Mouse (Mus musculus) layer of hippocampus, adult 9-10 months (tissue): ENCODE data around the gene Gm49359.
"Not testable (repeated sequence)": the region's sequence is repeated elsewhere in the genome, so short reads cannot be mapped to it uniquely, and the experiment has no call there.

Experiments
- DNase-seq: peaks from one replicate; pipeline ENCODE4 v3.0.0; 2022; ENCODE audit warnings: low spot score

Gm49359 gene

DNA sequence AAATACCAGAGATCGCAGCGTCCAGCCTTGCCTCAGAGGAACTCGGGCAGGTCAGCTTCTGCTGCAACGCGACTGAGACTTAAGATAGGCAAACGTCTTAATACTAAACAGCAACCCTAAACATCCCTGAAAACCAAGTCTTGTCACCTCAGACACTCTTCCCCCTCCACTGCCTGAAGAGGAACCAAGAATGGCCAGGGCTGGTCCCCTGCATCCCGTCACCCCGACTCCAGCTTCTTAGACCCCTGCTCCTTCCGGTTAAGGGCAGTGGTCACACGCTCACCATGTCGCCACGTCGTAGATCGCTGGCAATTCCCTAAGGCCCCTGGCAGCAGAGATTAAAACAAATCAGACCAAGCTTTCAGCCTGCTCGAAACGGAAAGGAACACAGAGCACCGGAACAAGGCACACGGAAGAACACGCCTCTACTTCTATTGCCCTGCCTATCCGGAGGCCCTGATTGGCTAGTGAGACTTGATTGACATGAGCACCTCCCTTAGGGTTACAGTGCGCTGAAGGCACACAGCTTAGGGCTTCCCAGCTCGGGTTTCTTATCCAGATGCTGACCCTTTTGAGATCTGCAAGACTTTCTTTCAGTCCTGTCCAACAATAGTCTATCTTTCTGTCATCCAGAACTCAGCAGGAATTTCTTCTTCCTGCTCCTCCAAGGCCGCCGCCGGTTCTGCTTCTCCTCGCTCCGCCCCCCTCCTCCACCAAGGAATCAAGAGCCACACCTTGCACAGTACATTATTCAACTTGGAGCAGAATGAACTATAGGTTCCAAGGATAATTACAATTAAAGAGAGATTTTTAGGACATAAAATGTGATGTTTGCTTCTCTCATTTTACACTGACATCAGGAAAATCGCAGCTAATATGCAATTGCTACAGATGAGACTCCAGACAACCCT, at the start of gene Gm49359:
Gene Gm49359, minus strand, starts transcription at position 409 of the 911 bp plus-strand sequence.
- DNase-seq: peak; percentile 89

DNA sequence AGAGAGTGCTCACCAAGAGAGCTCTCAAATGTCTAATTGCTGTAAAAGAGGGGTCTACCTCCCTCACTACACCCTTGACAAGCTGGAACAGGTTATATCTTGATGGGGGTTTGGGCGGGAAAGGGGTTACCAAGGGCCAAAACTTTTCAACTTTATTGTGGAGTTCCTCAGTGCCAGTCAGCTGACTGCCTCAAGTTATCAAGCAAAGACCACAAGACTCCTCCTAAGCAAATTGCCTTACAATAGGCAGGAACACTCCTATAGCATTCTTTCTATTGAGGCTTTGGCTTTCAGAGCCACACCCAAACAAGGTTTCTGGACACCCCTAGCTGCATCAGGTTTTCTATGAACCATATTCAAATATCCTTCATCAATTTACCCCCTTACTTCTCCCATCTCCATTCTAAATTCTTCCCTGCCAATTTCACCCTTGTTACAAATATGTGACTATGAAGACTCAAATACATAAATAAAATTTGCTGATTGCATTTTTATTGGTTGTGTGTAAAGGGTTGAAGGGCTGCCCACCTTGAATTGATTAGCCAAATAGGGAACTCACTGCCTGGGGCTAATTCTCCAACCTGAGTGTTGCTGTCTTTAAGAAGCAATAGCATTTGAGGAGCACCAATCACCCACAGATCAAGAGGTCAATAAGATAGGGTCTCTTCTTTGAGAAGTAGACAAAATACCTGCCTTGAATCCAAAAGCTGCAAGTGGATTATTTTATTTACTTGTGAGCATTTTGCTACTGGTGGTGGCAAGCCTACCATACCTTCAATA, 44.2 kb upstream of the Gm49359 start:
- DNase-seq: not testable (repeated sequence)

DNA sequence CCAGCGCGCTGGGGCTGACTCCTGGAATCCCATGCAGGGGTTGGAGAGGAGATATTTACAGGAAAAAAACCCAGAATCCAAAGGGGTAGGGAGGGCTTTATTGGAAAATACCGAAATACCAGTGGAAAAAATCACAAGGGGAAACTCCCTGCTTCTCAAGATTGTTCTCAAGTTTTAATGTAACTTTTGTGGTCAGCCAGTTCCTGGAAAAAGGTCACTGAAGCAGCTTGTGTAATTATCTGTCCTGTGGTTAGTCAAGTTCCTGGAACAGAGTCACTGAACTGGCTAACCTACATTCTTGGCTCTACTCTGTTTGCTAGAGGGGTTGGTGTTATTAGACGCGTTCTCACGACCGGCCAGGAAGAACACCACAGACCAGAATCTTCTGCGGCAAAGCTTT, 6.0 kb upstream of the Gm49359 start:
- not testable (repeated sequence) for DNase-seq

DNA sequence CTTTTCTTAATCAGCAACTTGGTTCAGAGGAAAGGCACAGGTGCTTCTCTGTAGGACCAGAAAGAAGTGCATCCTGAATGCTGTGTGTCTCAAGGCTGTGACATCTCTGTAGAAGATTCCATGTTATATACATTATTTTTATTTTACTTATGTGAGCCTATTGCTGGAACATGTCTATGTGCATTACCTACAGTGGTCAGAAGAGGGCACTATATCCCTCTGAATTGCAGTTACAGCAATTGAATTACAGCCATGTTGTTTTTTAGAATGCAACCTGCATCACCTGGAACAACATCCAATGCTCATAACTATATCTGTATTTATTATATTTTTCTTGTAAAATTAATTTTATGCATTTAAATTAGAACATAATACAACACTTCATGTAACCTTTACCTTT, 3.3 kb upstream of the Gm49359 start:
- peak; percentile 7 for DNase-seq
